Mouse (Mus musculus): Measurements from ENCODE around the gene Ubl3.

- TF ChIP-seq POLR2A (IDR thresholded peaks at IDR 0.05; ENCODE audit: insufficient read length, low read depth), result no peak
- TF ChIP-seq POLR2AphosphoS2 (IDR thresholded peaks at IDR 0.05; ENCODE audit: insufficient read length, low read depth), result no peak
- TF ChIP-seq E2F4 (IDR thresholded peaks at IDR 0.05; ENCODE audit: insufficient read depth), result no peak
- TF ChIP-seq MAX (IDR thresholded peaks at IDR 0.05; ENCODE audit: low read depth), result no peak
- no peak for TF ChIP-seq MYOG (IDR thresholded peaks at IDR 0.05; ENCODE audit: control insufficient read depth in 1 of 3, insufficient read depth in 1 of 3, insufficient read length in 2 of 3, low read depth in 2 of 3)
- TF ChIP-seq CEBPB (IDR thresholded peaks at IDR 0.05; ENCODE audit: insufficient read depth, poor library complexity, severe bottlenecking), result no peak
Measured at GRCm38 (mm10) chr5:148570571-148571304, 18.1 kb upstream of the Ubl3 start.

All from myocyte (in vitro differentiated cells).